Mouse (Mus musculus): ENCODE results near the gene Hrh2.

Gene Hrh2

GRCm38 (mm10) chr13:54176406-54177020 is 15.4 kb upstream of the Hrh2 start:
- DNase-seq (ENCODE audit: low spot score in 2 of 2), result no peak

GRCm38 (mm10) chr13:54177346-54177745 is 14.6 kb upstream of the Hrh2 start:
- no peak for DNase-seq (ENCODE audit: low spot score in 2 of 2)

GRCm38 (mm10) chr13:54178647-54179046 is 13.3 kb upstream of the Hrh2 start:
- no peak for DNase-seq (ENCODE audit: low spot score in 2 of 2)

GRCm38 (mm10) chr13:54179971-54180370 is 12.0 kb upstream of the Hrh2 start:
- DNase-seq (ENCODE audit: low spot score in 2 of 2), result no peak

DNA sequence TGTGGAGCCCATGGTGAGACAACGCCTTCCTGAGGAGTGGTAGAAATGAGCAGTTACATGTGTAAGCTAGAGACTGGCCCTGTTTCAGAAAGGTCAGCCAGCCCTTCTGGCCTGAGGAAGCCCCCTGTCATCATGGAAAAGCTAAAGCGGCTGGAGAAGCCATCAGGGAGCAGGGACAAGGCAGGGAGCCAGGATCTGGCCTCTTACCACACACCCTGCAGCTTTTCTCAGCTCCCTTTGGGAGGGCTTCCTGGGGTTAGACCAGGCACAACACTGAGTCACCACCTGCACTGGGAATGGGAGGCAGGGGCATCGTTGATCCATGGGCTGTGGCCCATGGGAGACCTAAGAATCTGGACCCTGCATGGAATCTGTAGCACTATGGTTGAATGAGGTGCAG is 11.5 kb upstream of the Hrh2 start:
- DNase-seq (ENCODE audit: low spot score in 2 of 2), result no peak

- no peak for DNase-seq (ENCODE audit: low spot score in 2 of 2)
These were observed 10.6 kb upstream of the Hrh2 start for GRCm38 (mm10) chr13:54181318-54181717.

DNA sequence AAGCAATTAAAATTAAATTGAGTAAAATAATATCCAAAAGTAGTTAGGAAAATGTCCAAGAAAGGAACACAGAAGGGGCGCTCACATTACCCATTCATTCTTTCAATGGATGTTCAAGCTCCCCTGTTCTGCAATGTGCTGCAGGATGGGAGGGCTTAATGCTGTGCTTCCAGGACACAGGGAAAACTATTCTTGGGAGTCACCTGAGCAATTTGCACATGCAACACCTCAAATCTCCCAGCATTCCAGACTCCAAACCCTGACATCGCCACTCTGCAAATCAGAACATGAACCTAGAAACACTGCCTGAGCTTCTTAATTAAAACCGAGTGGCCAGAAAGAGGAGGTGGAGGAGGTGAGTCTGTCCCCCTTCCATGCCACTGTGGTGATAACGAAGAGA is 10.0 kb upstream of the Hrh2 start:
- no peak for DNase-seq (ENCODE audit: low spot score in 2 of 2)

DNA sequence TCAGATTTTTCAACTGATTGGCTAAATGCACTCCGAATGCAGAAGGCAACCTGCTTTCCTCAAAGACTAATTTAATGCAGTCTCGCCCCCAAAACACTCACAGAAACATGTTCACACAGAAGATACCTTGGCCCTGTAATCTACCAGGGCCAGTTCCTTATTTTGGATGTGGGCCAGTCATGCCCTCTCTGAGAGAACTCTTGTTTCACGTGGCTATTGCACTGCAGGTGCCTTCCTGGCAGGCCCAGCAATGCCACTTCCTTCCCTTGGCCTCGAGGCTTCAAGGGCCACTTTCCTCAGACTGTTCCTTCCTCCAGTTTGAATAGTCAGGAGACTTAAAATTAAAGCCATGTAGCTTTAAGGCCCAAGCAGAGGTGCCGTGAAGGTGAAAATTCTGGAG is 5.5 kb upstream of the Hrh2 start:
- no peak for DNase-seq (ENCODE audit: low spot score in 2 of 2)

DNA sequence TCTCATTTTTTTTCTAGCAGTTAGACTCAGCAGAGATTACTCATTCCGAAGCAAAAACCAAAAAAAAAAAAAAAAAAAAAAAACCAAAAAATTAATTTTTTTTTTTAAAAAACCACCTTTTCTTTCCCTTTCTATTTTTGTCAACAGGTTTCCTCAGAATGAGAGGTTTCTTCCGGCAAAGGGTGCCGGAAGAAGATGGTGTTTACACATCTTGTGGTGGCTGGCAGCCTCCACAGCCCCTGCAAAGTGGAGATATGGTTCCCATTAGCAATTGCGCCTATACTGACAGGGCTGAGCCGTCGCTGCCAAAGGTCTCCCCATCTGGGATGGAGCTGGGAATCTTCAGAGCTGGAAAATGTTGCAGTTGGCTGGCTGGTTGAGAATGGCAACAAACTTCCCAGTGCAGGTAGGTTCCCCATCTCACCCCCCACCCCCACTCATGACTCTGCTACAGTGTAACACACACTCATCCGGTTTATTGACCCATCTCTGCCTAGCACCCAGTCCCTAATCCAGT is 3.7 kb upstream of the Hrh2 start:
- no peak for DNase-seq (ENCODE audit: low spot score in 2 of 2)

DNA sequence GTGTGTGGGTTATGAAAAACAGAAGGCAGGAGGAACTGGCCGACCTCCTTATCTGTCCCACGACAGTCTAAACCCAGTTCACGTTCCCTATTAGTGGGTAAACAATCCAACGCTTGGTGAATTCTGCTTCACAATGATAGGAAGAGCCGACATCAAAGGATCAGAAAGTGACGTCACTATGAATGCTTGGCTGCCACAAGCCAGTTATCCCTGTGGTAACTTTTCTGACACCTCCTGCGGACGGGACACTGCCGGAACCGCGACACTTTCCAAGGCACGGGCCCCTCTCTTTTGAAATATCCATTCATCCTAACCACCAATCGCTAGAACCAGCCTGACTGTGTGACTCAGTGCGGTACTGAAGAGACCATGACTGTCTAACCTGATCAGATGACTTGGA is 2.0 kb upstream of the Hrh2 start:
- DNase-seq (ENCODE audit: low spot score in 2 of 2), result peak in 1 of 2 experiments; percentile 40

GRCm38 (mm10) chr13:54191181-54191580 is 748 bp upstream of the Hrh2 start:
- DNase-seq (ENCODE audit: low spot score in 2 of 2), result no peak

DNA sequence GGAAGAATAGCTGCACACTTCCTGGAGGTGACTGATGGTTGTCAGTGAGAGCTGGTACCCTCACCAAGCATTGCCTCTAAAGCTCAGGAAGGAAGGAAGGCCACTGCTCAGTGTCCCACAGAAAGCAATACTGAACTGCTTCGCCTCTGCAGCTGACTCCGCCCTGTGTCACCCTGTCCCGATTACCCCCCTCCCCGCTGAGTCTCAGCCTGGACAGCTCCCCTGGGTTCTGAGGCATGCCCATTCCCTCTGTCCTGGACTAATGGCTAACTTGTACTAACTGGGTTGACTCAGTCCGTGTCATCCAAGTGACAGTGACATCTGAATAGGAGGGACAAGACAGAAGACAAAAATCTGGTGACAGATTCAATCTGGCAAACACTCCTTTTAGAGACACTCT is 1.7 kb downstream of the Hrh2 start:
- no peak for DNase-seq (ENCODE audit: low spot score in 2 of 2)

GRCm38 (mm10) chr13:54199000-54199399 is 7.1 kb downstream of the Hrh2 start:
- DNase-seq (ENCODE audit: low spot score in 2 of 2), result no peak

- no peak for DNase-seq (ENCODE audit: low spot score in 2 of 2)
These were observed 10.5 kb downstream of the Hrh2 start for GRCm38 (mm10) chr13:54202458-54202857.

GRCm38 (mm10) chr13:54203419-54203818 is 11.5 kb downstream of the Hrh2 start:
- no peak for DNase-seq (ENCODE audit: low spot score in 2 of 2)

DNA sequence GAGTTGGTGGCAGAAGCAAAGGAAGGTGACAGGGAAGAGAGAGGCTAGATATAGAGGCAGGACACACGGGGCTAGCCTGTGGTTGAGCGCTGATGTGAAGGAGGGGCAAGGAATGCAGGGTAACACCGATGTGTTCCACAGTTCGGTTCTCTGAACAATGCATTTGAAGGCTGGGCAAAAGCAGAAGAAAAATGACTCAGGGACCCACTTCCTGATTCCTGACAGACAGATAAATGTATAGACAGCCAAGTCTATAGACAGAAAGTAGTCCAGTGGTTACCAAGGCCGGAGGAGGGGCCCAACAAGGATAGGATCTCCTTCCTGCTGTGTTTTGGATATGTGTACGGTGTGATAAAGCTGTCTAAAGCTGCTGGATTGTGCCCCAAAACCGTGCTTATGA is 13.3 kb downstream of the Hrh2 start:
- DNase-seq (ENCODE audit: low spot score in 2 of 2), result no peak

- no peak for DNase-seq (ENCODE audit: low spot score in 2 of 2)
These were observed 14.3 kb downstream of the Hrh2 start for GRCm38 (mm10) chr13:54206140-54206753.

GRCm38 (mm10) chr13:54209476-54210253 is 17.7 kb downstream of the Hrh2 start:
- DNase-seq (ENCODE audit: low spot score in 2 of 2), result peak in 1 of 2 experiments; percentile 23

- DNase-seq (ENCODE audit: low spot score in 2 of 2), result no peak
These were observed 19.9 kb downstream of the Hrh2 start for GRCm38 (mm10) chr13:54211528-54212488.

- DNase-seq (ENCODE audit: low spot score in 2 of 2), result no peak
These were observed 20.6 kb downstream of the Hrh2 start for GRCm38 (mm10) chr13:54212516-54212915.

DNA sequence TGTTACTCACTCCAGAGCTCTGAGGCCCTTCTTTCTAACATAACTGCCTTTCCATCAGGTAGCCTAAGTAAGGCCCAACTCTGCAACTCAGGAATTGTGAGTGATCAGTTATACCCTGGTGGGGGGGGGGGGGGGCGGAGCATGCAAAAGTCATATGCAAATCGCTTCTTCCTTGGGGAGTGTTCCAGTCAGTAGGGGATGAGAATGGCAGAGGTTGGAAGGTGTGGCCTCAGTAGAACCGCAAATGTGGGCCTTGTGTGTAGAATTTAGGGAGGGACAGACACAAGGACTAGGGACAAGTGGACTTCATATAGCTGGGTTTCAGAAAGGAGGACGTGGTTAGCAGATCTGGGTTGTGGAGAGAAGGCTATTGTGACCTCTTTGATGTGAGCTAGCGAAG is 23.3 kb downstream of the Hrh2 start:
- DNase-seq (ENCODE audit: low spot score in 2 of 2), result no peak
